Mouse (Mus musculus) c-Kit-positive CD71-positive TER-119-positive erythroid progenitor cells, embryonic 14.5 days (primary cell): ENCODE measurements at regions not wholly inside any gene's neighbourhood (a gene's known extent, or its start where the extent isn't known, plus 50 kb on each side); places are given as distances from the start of the nearest gene placed in this dataset.

ENCODE experiments used
- DNase-seq: peaks from one replicate; pipeline ENCODE4 v3.0.0-alpha.2; 2013; ENCODE audit warnings: low spot score

GRCm38 (mm10) chr7:123589099-123589498, 88.8 kb upstream of the Zkscan2 start:
- no peak for DNase-seq

DNA sequence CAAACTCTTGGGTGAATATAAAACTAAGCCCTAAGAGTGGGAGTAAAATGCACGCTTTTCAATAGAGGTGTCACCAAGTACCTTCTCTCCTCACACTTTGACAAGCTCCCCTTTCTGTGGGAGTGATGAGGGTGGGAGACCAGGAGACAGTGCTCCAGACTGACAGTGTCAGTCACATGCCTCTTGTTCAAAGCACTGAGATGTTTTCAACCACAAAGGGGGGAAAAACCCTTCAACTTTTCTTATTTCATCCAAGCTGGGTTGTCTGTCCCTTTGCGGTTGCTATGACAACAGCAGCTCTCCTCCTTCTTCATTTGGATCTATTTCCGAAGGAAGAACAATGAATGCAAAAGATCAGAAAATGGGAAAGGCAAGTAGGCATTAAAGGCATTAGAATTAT, 73.5 kb upstream of the Zkscan2 start:
- no peak for DNase-seq

GRCm38 (mm10) chr7:123572376-123572990, 72.2 kb upstream of the Zkscan2 start:
- DNase-seq = no peak

DNA sequence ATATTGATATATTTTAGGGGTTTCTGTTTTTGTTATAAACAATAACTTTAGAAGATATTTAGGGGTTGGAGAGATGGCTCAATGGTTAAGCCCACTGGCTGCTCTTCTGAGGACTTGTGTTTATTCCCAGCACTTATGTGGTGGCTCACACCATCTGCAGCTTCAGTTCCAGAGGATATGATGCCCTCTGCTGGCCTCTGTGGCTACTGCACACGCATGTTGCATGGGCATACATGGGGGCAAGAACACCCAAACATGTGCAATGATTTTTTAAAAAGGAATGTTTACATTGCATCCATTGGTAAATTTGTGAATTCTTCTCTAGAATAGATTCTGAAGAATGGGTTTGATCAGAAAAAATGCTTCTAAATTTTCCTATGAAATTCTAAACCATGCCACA, 66.0 kb upstream of the Zkscan2 start:
- DNase-seq = no peak

- DNase-seq = peak; percentile 4
Measured at GRCm38 (mm10) chr7:123559544-123559943, 59.3 kb upstream of the Zkscan2 start.
